Mouse (Mus musculus): ENCODE measurements around the gene Hist2h3c1. TPM values are rescaled to one million over a fixed set of nuclear protein-coding genes. Genes with fewer than 3 reads are reported as not detected.
"Not testable (repeated sequence)": the region's sequence is repeated elsewhere in the genome, so short reads cannot be mapped to it uniquely, and the experiment has no call there.

Hist2h3c1 gene
- total RNA-seq, 2 experiments from 2014 or later, result 0.44 TPM; not detected in 1

GRCm38 (mm10) chr3:96280660-96281059 is 34.2 kb downstream of the Hist2h3c1 start:
- DNase-seq (ENCODE audit: low spot score in 2 of 2), result no peak

- DNase-seq (ENCODE audit: low spot score in 2 of 2), result no peak
Measured at GRCm38 (mm10) chr3:96284457-96284856, 38.0 kb downstream of the Hist2h3c1 start.

DNA sequence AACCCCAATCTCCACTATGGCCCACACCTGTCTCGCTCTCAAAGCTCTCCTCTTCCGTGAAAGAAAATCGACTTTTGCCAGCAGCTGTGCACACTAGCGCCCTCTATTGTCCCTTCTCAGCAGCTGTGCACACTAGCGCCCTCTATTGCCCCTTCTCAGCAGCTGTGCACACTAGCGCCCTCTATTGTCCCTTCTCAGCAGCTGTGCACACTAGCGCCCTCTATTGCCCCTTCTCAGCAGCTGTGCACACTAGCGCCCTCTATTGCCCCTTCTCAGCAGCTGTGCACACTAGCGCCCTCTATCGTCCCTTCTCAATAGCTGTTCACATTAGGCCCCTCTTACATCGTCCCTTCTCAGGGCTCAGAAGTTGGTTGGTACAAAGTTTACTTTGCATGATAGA is 40.8 kb downstream of the Hist2h3c1 start:
- not testable (repeated sequence) for DNase-seq (ENCODE audit: low spot score in 2 of 2)

GRCm38 (mm10) chr3:96289201-96289600 is 42.7 kb downstream of the Hist2h3c1 start:
- DNase-seq (ENCODE audit: low spot score in 2 of 2), result no peak

- DNase-seq (ENCODE audit: low spot score in 2 of 2), result not testable (repeated sequence)
Measured at GRCm38 (mm10) chr3:96290727-96291126, 44.2 kb downstream of the Hist2h3c1 start.

DNA sequence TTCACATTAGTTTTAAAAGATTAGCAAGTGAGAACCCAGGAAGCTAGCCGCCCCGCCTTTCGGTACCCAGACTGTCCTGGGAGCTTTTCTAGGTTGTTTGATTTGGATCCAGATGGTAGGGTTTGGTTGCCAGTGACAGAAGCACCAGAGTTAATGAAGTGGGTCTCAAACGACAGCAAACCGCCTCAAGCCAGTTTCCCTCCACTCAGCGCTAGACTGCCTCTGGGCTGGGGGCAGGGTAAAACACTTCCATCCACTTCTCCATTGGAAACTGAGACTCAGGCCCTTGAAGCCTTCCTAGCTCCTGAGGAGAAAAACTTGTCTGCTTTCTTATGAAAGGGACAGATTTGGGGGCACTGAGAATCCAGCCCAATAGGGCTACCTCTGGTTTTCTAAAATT is 46.2 kb downstream of the Hist2h3c1 start:
- DNase-seq (ENCODE audit: low spot score in 2 of 2), result no peak

DNA sequence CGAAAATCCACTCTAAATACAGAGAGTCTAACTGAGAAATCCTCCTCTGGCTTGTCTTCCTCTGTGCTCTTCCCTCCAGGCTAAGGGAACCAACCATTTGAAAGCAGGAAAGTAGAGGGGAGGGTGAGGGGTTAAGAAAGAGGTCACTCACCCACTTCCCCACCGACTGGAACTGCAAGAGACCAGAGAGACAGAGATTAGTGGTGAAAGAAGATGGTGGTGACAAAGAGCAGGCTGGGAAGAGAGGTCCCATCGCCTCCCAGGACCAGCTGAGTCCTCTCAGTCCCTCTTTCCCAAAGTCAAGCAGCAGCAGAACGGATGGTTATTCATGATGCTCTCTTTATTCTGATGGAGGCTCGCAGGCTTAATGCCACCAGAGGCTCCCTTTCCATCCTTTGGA is 46.9 kb downstream of the Hist2h3c1 start:
- DNase-seq (ENCODE audit: low spot score in 2 of 2), result no peak

- DNase-seq (ENCODE audit: low spot score in 2 of 2), result no peak
Measured at GRCm38 (mm10) chr3:96293787-96294186, 47.3 kb downstream of the Hist2h3c1 start, which contains the start of gene Fcgr1. Gene Fcgr1 (minus strand): TSS chr3:96293969.

Small RNA genes lying within 50 kb of the gene (microRNA-seq; reads per million reads assigned to microRNA genes)
- gene Gm44492 (not detected), gene Gm47311 (not detected), gene Gm47313 (not detected)

Other genes with a start within 250 kb of the Hist2h3c1 start
- 10 to 100 TPM; 24.5 to 32.6 TPM for gene Vps45, start 188.2 kb upstream of the Hist2h3c1 start, total RNA-seq (2021)
- gene Otud7b, start 142.2 kb upstream of the Hist2h3c1 start, total RNA-seq (2021), result 10 to 100 TPM; 61.0 to 65.7 TPM
- gene Mtmr11, start 84.7 kb upstream of the Hist2h3c1 start, total RNA-seq (2021), result 1 to 10 TPM; 9.3 to 9.7 TPM
- 10 to 100 TPM; 32.9 to 34.6 TPM for gene Sf3b4, start 74.4 kb upstream of the Hist2h3c1 start, total RNA-seq (2021)
- gene Sv2a, start 65.5 kb upstream of the Hist2h3c1 start, total RNA-seq (2021), result 1 to 10 TPM; 2.2 to 2.3 TPM
- gene Bola1, start 27.0 kb upstream of the Hist2h3c1 start, total RNA-seq (2021), result 10 to 100 TPM; 20.4 to 23.2 TPM
- gene Hist2h2ab, start 26.8 kb upstream of the Hist2h3c1 start, total RNA-seq (2021), result 10 to 100 TPM; 15.6 TPM
- 100 to 1,000 TPM; 126 to 168 TPM for gene Hist2h2ac, start 25.8 kb upstream of the Hist2h3c1 start, total RNA-seq (2021)
- gene Hist2h2be, start 25.6 kb upstream of the Hist2h3c1 start, total RNA-seq (2021), result 1 to 10 TPM; 3.2 to 3.8 TPM
- gene Hist2h3c2, start 7.6 kb upstream of the Hist2h3c1 start, total RNA-seq (2021), result 100 to 1,000 TPM; 150 TPM
- gene Hist2h2aa2, start 6.4 kb upstream of the Hist2h3c1 start, total RNA-seq (2021), result 1,000 to 10,000 TPM; 1,169 to 1,327 TPM
- 10 to 100 TPM; 12.3 to 14.6 TPM for gene Hist2h2aa1, start 1.2 kb upstream of the Hist2h3c1 start, total RNA-seq (2021)
- 10 to 100 TPM; 74.6 to 96.7 TPM for gene Hist2h4, start 16.6 kb downstream of the Hist2h3c1 start, total RNA-seq (2021)
- gene Hist2h3b, start 22.0 kb downstream of the Hist2h3c1 start, total RNA-seq (2021), result 100 to 1,000 TPM; 677 to 879 TPM
- gene Hist2h2bb, start 23.1 kb downstream of the Hist2h3c1 start, total RNA-seq (2021), result 100 to 1,000 TPM; 676 to 744 TPM
- 1 to 10 TPM; 1.6 to 1.7 TPM for gene Fcgr1, start 47.3 kb downstream of the Hist2h3c1 start, total RNA-seq (2021)
- gene BC107364, start 205.6 kb downstream of the Hist2h3c1 start, total RNA-seq (2021), result not detected